ENCODE assay signal across 22 mouse cellular contexts in genomic region chr4:86397470-86397869, GRCm38 (mm10).
A peak's percentile ranks its signal among the peaks of the same experiment; 100 is the strongest.
DNase-seq lines count a peak whose midpoint lies in the region; ATAC-seq and TF ChIP-seq lines count a peak whose summit lies in the region.
"Had no signal": no experiment of that assay in that cellular context is flagged by ENCODE, and none has a peak within 500 bp of the region (broad histone marks: within the 10 kb centered on the region; RNA-seq: fewer than 3 reads in every experiment).

No protein-coding gene starts in this region.

- H3K27me3 ChIP-seq in heart, embryonic 15.5 days: no peaks in the 10 kb centered on the region
- no peaks in the 10 kb centered on the region for H3K27me3 ChIP-seq in neural tube, embryonic 12.5 days (replicated peaks)
- H3K27me3 ChIP-seq in kidney, postnatal 0 days (ENCODE audit: insufficient read depth, low read length): no peaks in the 10 kb centered on the region
- no peaks in the 10 kb centered on the region for H3K27me3 ChIP-seq in neural tube, embryonic 15.5 days (replicated peaks)
- no peaks in the 10 kb centered on the region for H3K27me3 ChIP-seq in midbrain, embryonic 10.5 days (ENCODE audit: low read depth, poor library complexity, severe bottlenecking)
- H3K27me3 ChIP-seq: embryonic facial prominence, embryonic 12.5 days; forebrain, embryonic 13.5 days had no signal

- DNase-seq in heart, postnatal 4 days: no peak
- DNase-seq in neural tube, embryonic 10.5 days (ENCODE audit: extremely low spot score, low spot score): no peak
- peak; percentile 49 for DNase-seq in kidney, postnatal 0 days (ENCODE audit: low spot score)
- DNase-seq in midbrain, embryonic 10.5 days (ENCODE audit: low spot score): no peak
- DNase-seq in left cerebral cortex, postnatal 4 days: no peak
- DNase-seq: cerebellum, adult 9-11 months; gastrocnemius, postnatal 14 days; layer of hippocampus, postnatal 36 days; lung, adult 18-20 months; lung, postnatal 14 days; midbrain, embryonic 14.5 days; retina, postnatal 1 day; thymus, adult 2 months had no signal

- H3K4me1 ChIP-seq in heart, embryonic 15.5 days (replicated peaks): peaks cover 33% of the 10 kb centered on the region
- no peaks in the 10 kb centered on the region; the same call in 1 of the 2 replicates for H3K4me1 ChIP-seq in neural tube, embryonic 12.5 days
- no peaks in the 10 kb centered on the region for H3K4me1 ChIP-seq in kidney, postnatal 0 days (replicated peaks; ENCODE audit: insufficient read depth, low read length)
- H3K4me1 ChIP-seq in neural tube, embryonic 15.5 days: 0 out of 2 replicates have a peak, but pooled peaks cover 4% of the 10 kb centered on the region
- no peaks in the 10 kb centered on the region for H3K4me1 ChIP-seq in midbrain, embryonic 10.5 days
- H3K4me1 ChIP-seq: embryonic facial prominence, embryonic 12.5 days had no signal

- intact Hi-C loops in left cerebral cortex, postnatal 4 days (cut with DNase I): no loop called here

- 40% methylated on average over 2 of the region's 2 CpGs for WGBS in heart, embryonic 15.5 days
- 42% methylated on average over 2 of the region's 2 CpGs for WGBS in neural tube, embryonic 12.5 days
- 43% methylated on average over 2 of the region's 2 CpGs for WGBS in kidney, postnatal 0 days
- 16% methylated on average over 2 of the region's 2 CpGs for WGBS in neural tube, embryonic 15.5 days
- 89% methylated on average over 2 of the region's 2 CpGs for WGBS in midbrain, embryonic 10.5 days

- ATAC-seq in heart, embryonic 15.5 days (replicated peaks; ENCODE audit: insufficient number of reproducible peaks, insufficient read depth, low FRiP score, low read depth): no peak
- peak; percentile 37; the same call in 1 of the 2 replicates for ATAC-seq in neural tube, embryonic 12.5 days (ENCODE audit: low FRiP score, low read depth)
- no peak for ATAC-seq in kidney, postnatal 0 days (replicated peaks; ENCODE audit: low FRiP score, low read depth)
- ATAC-seq in neural tube, embryonic 15.5 days (ENCODE audit: low FRiP score): peak; percentile 41; the same call in 1 of the 2 replicates
- ATAC-seq: forebrain, embryonic 13.5 days; hindbrain, embryonic 16.5 days; intestine, embryonic 16.5 days had no signal

- TF ChIP-seq CTCF in kidney, postnatal 0 days (IDR thresholded peaks at IDR 0.05; ENCODE audit: low read depth): no peak

- no peak overlapping the region for H3K4me2 ChIP-seq in heart, embryonic 15.5 days
- H3K4me2 ChIP-seq in neural tube, embryonic 12.5 days (replicated peaks): no peak overlapping the region
- no peak overlapping the region for H3K4me2 ChIP-seq in kidney, postnatal 0 days (ENCODE audit: low read length)
- H3K4me2 ChIP-seq in neural tube, embryonic 15.5 days: no peak overlapping the region
- H3K4me2 ChIP-seq: embryonic facial prominence, embryonic 12.5 days; forebrain, embryonic 13.5 days had no signal

- H3K4me3 ChIP-seq in heart, embryonic 15.5 days: no peak overlapping the region
- no peak overlapping the region for H3K4me3 ChIP-seq in neural tube, embryonic 12.5 days
- H3K4me3 ChIP-seq in kidney, postnatal 0 days (replicated peaks; ENCODE audit: low read depth, low read length): no peak overlapping the region
- no peak overlapping the region for H3K4me3 ChIP-seq in neural tube, embryonic 15.5 days (replicated peaks)
- no peak overlapping the region for H3K4me3 ChIP-seq in midbrain, embryonic 10.5 days
- H3K4me3 ChIP-seq: embryonic facial prominence, embryonic 12.5 days; erythroblast, embryonic 14.5 days; forebrain, embryonic 13.5 days; layer of hippocampus, adult 2 months had no signal

- H3K36me3 ChIP-seq in heart, embryonic 15.5 days: no peaks in the 10 kb centered on the region
- H3K36me3 ChIP-seq in neural tube, embryonic 12.5 days: no peaks in the 10 kb centered on the region
- H3K36me3 ChIP-seq in kidney, postnatal 0 days (ENCODE audit: insufficient read depth, low read length): no peaks in the 10 kb centered on the region
- no peaks in the 10 kb centered on the region for H3K36me3 ChIP-seq in neural tube, embryonic 15.5 days
- H3K36me3 ChIP-seq in midbrain, embryonic 10.5 days: no peaks in the 10 kb centered on the region
- H3K36me3 ChIP-seq: embryonic facial prominence, embryonic 12.5 days had no signal

- H3K27ac ChIP-seq in heart, embryonic 15.5 days: peak overlapping the region; percentile 36; the same call in 1 of the 2 replicates
- H3K27ac ChIP-seq in neural tube, embryonic 12.5 days: no peak overlapping the region
- H3K27ac ChIP-seq in kidney, postnatal 0 days: peak overlapping the region; percentile 58; the same call in 1 of the 2 replicates
- H3K27ac ChIP-seq in neural tube, embryonic 15.5 days (replicated peaks): no peak overlapping the region; the same call in 1 of the 2 replicates
- H3K27ac ChIP-seq in midbrain, embryonic 10.5 days (replicated peaks): no peak overlapping the region
- H3K27ac ChIP-seq: embryonic facial prominence, embryonic 12.5 days; forebrain, embryonic 13.5 days; layer of hippocampus, adult 2 months had no signal

- H3K9me3 ChIP-seq in heart, embryonic 15.5 days (replicated peaks): no peaks in the 10 kb centered on the region
- no peaks in the 10 kb centered on the region for H3K9me3 ChIP-seq in neural tube, embryonic 12.5 days
- no peaks in the 10 kb centered on the region for H3K9me3 ChIP-seq in kidney, postnatal 0 days (replicated peaks; ENCODE audit: low read length)
- H3K9me3 ChIP-seq in neural tube, embryonic 15.5 days (replicated peaks): no peaks in the 10 kb centered on the region
- no peaks in the 10 kb centered on the region for H3K9me3 ChIP-seq in midbrain, embryonic 10.5 days (replicated peaks)
- H3K9me3 ChIP-seq: embryonic facial prominence, embryonic 12.5 days; forebrain, embryonic 13.5 days had no signal

- no peak overlapping the region for H3K9ac ChIP-seq in heart, embryonic 15.5 days
- H3K9ac ChIP-seq in neural tube, embryonic 12.5 days: no peak overlapping the region
- H3K9ac ChIP-seq in kidney, postnatal 0 days (ENCODE audit: low read depth, low read length): no peak overlapping the region
- H3K9ac ChIP-seq in neural tube, embryonic 15.5 days (replicated peaks): no peak overlapping the region
- H3K9ac ChIP-seq: embryonic facial prominence, embryonic 12.5 days; forebrain, embryonic 13.5 days had no signal

Comparison
In these comparisons a context has a peak if more than half of its experiments do, and no peak if none do; other contexts are left out.
1. ATAC-seq: peak in neural tube, embryonic 12.5 days (single experiment) and neural tube, embryonic 15.5 days (single experiment); none in heart, embryonic 15.5 days (single experiment) and kidney, postnatal 0 days (single experiment).
2. H3K27ac ChIP-seq: peak in heart, embryonic 15.5 days (single experiment) and kidney, postnatal 0 days (single experiment); none in neural tube, embryonic 12.5 days (single experiment), neural tube, embryonic 15.5 days (single experiment) and midbrain, embryonic 10.5 days (single experiment).